Mouse (Mus musculus) frontal cortex, postnatal 25 days (tissue): ENCODE measurements at regions not wholly inside any gene's neighbourhood (a gene's known extent, or its start where the extent isn't known, plus 50 kb on each side); places are given as distances from the start of the nearest gene placed in this dataset.

Experiments
- DNase-seq, 2 experiments: peaks; one replicate each; pipeline ENCODE4 v3.0.0; 2022; ENCODE audit warnings: low spot score in 2 of 2

DNA sequence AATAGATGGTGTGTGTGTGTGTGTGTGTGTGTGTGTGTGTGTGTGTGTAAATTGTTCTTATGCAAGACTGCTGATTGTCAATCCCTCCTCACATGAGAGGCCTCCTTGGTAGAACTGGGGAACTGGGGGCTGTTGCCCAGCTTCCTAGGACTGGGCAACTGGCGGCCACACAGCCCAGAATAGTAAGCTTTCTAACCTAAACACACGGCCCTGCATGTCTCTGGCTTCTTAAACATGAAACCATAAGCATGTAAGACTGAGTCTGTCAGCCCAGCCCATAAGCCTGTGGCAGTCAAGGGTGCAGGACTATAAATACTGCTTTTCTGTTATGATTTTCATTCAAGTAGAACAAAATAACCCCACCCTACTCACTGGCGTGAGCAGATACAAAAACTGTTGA, 60.7 kb downstream of the Ifng start:
- DNase-seq: no peak

DNA sequence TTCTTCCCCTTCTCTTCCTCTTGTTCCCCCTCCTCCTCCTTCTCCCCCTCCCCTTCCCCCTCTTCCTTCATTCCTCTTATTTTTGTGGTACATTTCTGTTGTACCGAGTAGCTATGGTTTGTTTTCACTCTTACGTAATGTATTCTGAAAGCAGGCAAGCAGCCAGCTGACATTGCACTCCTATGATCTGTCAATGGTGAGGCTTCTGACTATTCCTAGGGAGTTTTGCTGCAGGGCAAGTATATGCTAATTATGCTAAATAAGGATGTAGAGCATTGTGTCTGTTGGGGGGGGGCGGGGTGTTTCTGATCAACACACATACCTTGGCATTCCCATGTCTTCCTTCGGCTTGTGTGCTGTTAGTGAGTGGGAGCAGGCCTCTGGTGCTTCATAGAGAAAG, 64.0 kb downstream of the Ifng start:
- no peak for DNase-seq

DNA sequence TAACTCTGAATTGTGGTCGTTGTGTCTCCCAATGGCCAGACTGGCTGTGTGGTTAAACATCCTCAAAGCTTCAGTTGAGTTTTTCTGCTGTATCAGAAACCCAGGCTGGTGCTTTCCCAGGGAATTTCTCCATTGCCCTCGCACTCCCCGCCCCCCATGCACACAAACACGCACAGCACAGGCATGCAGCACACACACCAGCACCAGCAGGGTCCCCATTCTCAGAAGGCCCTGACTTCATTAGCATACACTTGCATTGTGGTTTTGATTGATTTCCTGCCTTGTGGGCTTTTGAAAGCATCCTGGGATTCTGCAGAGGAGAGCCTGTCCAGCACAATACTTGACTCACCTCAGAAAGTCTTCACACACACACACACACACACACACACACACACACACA, 65.3 kb downstream of the Ifng start:
- no peak for DNase-seq

DNA sequence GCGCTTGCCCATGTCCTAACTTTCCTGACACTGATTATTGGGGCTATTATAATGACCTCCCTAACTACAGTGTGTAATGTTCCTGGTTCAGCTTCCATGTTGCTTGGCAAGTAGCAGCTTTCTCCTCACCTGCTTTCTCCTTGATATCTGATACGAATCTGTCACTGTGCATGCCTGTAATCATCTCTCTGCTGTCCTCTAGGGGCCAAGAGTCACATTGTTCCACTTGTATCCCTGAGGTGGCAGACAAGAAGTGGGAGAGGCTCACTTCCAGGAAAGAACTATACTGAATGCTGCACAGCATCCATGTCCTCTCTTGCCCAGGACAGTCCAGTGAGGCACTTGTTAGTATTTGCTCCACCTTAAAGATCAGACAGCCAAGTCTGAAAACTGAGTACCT, 66.8 kb downstream of the Ifng start:
- DNase-seq: peak in 1 of 2 experiments; percentile 5

DNA sequence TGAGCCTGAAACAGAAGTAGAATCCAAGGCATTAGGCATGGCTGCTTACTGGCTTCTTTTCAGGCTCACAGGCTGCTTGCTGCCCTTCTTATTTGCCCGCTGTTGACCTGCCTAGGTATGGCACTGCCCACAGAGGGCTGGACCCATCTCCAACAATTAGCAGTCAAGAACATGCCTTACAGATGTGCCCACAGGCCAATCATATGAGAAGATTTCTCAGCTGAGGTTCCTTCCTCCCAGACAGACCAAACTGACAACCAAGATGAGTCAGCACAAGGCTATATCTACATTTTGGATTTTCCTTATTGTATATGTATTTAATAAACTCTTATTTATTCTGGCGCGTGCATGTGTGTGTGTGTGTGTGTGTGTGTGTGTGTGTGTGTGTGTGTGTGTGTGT, 76.0 kb downstream of the Ifng start:
- no peak for DNase-seq

DNA sequence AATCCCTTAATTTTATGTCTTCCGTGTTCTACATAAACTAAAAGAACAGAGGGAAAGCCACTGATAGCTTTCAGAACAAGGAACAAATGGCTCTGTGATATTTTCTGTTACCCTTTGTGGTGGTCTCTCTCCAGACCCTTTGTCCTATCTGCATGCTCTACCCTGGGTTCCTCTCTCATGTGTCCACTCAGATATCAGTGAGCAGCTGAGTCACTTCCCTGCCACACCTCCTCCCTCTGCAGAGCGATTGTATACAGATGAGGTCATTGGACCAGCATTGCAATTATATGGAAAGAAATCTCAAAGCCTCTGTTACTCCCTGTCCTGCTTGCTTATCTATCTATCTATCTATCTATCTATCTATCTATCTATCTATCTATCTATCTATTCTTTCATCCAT, 77.1 kb downstream of the Ifng start:
- no peak for DNase-seq

DNA sequence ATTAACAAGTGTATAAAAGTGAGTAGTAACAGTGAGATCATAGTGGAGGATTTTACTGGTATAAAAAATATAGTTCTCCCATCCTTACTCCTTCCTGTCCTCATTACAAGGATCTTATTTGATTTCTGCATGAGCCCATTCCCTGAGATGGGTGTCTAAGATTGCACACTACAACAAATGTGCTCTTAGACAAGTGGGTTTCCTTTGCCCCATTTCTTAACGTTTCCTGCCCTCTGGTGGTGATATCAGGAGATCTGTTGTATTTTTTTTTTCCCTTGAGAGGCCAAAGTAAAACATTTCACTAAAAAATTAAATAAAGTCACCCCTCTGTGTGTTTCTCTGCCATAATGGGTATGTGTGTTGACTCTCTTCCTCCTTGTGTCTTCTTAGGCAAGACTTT, 105.1 kb downstream of the Ifng start:
- DNase-seq: no peak

DNA sequence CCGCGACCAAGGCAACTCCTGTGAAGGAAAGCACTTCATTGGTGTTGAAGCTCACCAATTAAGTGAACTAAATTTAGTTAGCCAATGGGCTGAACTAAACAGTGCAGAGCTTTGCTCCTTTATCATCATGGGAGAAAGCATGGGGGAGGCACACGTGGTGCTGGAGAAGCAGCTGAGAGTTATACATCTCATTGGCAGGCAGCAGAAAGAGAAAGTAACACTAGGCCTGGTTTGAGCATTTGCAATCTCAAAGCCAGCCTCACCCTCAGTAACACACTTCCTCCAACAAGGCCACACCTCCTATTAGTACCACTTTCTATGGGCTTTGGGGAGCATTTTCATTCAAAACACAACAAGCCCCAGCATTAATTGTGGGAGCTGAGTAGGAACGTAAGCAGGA, 109.4 kb downstream of the Ifng start:
- no peak for DNase-seq

DNA sequence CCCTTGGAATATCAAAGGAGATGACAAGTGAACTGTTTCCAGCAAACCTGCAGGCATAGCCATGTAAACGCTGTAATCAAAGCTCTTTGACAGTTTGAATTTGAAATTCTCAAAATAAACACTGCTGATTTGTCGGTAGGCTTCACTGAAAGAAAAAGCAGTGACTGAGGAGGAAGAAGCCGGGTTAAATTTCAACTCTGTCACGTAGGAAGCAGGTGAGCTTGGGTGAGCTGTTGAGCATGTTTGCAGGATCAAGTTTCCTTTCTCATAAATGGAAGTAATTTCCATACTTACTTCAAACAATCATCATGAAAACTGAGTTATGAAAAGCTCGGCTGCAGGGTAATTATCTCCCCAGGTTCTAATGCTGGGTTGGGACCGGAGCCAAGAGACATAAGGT, 118.0 kb downstream of the Ifng start:
- no peak for DNase-seq

DNA sequence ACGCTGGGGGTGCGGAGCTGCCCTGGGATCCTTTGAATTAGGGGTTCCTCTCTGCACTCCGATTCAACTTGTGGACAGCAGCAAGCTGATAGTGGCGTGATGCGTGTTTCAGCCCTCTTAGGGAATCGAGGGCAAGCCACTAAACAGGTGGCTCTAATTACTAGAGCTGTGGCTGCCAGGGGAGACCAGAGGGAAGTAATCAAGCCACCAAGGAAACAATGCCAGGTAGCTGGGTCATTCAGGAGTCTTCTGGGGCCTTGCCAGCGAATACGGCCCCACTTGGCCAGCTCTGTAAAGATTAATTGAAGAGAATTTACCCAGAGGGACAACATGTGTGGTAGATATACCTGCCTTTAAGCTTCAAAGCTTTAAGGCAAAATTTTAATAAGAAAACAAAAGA, 123.2 kb downstream of the Ifng start:
- no peak for DNase-seq

DNA sequence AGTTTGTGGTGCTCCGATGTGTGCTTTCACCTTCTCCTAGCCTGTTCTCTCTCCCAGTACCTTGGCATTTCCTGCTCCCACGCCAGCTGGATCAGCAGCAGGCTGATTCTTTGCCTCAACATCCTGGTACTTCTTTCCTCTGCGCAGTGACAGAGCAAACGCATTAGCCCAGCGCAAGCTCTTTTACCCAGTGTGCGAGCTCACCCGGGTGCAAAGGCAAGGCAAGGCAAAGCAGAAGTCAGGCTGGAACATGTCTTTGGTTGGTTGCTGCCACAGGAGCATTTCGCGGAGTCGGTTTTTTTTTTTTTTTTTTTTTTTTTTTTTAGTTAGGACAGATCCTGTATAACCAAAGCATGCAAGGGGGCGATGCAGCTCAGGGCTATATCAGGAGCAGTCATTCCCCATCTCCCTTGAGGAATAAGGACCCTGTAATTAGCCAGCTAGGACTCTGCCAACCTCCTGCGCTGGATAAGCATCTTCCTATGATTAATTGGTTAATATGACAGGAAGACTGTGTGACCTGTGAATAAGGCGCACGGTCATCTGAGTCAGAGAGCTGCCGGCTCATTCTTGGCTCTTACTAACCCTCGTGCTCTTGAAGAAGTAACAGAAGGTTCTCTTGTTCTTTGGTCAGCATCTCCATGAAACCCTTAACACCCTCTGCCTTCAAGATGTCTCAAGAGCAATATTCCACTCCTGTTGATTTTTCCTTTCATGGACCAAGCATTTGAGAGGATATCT, 123.9 kb downstream of the Ifng start:
- no peak for DNase-seq

DNA sequence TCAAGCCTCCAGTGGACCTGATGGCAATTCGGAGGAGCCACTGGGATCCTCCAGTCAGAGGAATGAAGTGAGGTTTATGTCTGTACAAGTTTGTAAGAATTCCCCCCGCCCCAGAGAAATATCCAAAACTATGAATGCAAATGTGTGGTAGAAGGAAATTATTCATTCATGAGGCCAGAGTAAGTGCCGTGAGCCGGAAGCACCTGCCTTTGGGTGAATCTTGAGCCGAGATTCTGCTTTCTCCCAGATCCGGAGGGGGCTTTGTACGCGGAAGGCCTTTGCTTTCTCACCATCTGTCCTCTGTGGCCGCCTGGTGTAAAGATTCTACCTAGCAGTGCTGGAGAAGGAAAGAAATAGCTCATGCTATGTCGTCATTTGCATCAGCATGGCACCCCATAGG, 127.8 kb downstream of the Ifng start:
- no peak for DNase-seq

DNA sequence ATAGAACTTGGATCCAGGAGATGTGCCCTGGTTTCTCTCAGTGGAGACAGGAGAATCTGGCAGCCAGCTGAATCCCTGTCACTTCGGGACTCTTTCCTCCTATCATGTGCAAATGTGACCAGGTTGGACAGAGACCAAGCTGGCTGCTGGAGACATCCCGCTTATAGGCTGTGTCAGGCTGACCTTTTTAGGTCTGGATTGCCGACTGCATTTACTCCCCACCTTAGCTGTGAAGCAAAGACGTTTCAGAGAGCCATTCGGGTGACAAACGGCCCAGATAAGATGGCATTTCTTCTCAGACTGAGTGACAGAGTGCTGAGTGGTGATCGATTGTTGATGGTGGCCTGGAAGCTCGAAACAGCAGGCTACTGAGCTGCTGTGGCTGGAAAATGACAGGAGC, 128.6 kb downstream of the Ifng start:
- no peak for DNase-seq

DNA sequence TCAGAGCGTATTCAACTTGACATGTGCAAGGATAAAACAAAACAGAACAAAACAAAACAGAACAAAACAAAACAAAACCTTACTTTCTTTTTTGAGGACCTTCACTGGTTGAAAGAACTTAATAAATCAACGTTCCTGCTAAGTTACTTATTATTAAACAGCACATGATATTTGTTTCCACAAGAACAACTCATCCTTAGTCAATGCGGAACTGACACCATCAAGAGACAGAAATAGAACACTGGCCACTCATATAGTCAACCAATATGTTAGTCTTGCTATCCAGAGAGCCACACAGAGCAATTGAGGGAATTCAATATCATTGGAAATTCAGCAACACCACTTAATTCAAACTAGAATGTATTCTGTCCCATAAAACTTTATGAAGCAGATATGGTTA, 132.4 kb downstream of the Ifng start:
- no peak for DNase-seq

DNA sequence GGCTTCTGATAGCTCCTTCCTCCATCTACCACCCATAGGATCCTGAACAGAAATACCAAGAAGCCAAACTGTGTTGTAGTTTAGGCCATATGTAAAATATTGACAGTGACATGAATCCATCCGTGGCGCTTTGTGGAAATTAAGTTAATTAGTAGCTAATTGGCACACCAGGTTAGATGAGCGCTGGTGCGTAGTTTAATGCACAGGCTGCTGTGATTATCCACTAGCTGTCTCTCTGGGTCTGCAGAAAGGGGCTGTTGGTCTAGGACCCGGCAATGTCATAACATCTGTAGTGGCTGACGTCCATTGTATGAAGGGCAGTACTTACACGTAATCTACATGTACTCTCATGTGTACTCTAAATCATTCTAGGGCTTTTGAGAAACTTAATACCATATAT, 134.7 kb downstream of the Ifng start:
- no peak for DNase-seq

DNA sequence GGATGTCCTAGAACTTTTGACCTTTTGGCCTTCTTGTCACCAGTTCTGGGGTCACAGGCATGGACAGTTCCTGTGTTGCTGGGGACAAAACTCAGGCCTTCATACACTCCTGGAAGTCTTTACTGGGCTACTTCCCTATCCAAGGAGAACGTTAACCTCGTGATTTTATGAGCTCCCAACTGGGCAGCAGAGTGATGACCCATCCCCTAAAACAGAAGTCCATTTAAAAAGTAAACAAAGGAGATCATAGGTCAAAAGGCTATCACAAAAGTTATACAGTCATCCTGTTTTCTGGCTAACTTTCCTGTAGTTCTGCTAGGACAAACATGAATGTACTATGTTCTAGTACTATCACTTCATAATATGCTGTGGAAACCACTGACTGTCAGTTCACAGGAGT, 140.5 kb downstream of the Ifng start:
- no peak for DNase-seq

DNA sequence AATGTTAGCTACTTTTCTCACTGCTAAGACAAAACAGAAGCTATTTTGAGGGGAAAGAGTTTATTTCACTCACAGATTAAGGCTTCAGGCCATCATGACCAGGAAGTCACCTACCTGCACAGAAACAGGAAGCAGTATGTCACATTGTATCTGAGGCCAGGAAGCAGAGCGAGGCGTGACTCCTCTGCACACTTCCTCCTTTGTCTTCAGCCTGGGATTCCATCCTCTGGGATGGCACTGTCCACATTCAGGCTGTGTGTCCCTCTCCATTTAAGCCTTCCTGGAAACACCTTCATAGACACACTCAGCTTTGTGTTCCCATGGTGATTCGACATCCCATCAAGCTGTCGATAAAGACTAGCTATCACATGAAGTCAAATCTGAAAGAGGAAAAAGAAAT, 145.0 kb downstream of the Ifng start:
- no peak for DNase-seq

DNA sequence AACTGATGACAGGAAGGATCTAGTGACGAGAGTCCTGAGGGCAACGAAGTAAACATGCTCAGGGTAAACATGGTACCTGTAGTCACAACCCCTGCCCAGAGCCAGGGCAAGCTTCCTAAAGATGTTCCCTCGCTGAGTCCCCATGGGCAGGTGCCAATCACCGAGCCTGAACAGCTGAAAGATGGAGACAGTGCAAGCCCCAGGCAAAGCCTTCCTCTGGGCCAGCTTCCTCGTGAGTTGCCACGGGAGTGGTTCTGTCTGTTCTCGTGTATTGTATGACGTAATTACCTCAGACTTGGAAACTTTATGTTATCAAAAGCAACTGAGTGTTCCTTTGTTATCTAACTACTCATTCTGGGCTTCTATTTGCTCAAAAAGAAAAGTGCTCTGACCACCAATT, 147.4 kb downstream of the Ifng start:
- DNase-seq: no peak

DNA sequence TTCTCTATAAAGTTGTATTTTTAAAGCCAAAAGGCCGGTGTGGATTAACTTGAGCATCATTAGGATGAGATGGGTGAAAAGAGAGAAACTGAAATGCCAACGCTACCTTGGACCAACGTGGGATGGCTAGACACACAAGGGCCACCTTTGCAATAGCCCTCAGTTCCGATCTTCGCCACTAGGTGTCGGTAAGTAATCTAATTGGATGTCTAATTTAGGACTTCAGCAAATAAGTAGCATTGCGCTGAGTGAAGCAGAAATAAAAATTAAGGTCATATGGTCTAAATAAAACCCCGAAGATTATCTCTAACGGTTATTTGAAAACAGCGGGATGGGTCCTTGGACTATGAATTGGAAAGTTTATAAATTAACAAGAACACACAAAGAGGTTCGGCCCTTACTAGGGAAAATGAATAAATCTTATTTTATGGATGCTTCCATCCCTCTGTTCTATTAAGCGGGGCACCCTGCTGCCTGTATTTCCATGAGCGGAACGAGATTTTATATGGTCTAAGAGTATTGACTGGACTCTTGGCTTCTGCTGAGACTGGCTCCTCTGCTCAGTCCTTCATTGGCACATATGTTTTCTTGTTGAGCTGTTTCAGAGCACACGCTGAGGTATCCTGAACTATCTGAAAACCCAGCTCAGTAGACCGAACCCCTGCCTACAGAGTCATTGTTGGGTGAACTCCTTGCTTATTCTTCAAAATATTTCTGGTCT, 152.0 kb downstream of the Ifng start:
- DNase-seq: peak; percentile 85 to 86

DNA sequence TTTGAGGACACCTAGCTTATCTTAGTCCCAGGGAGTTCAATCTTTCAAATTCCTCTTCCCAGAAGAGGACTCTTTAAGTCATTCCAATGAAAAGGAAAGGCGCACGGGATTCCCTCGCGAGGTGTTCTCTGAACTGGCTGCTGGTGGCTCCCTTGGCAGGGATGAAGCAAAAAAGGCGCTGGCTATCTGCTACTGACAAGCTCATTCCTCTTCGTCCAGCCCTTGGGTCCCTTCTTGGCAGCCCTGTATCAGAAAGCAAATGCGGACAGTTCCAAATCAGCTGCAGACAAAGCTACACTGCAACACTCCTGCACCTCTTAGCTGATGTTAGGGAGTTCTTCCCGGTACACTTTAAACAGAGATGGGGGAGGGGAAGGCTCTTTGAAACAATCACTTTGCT, 155.4 kb downstream of the Ifng start:
- no peak for DNase-seq

DNA sequence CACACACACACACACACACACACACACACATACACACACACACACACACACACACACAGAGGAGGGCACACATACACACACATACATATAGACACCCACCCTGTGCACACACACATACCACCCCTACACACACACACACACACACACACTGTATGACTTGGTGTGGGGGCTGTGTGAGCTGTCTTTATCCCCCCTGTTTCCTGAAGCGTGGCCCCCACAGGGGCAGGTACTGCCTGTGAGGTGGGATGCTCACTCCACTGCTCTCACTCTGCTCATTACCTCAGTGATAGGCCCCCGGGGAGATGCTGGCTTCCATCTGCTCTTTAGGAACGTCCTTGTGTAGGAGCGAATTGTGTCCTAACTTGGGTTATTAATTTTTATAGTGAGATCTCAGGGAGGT, 157.7 kb downstream of the Ifng start:
- no peak for DNase-seq

DNA sequence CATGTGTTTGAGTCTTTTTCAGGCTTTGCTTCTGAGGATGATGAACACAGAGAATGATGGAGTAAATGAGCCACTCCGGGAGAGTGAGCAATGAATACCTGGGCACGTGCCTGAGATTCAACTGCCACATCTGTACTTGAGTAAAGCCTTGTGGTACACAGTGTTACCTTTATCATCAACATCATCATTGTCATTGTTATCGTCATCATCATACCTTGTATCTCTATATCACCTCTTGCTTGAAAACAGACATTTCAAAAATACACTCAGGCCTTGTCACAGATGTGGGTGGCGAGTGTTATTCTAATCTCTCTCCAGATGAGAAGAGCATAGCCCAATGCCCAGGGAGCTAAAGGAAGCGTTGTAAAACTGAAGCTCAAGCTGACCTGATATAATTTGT, 158.4 kb downstream of the Ifng start:
- DNase-seq: no peak

DNA sequence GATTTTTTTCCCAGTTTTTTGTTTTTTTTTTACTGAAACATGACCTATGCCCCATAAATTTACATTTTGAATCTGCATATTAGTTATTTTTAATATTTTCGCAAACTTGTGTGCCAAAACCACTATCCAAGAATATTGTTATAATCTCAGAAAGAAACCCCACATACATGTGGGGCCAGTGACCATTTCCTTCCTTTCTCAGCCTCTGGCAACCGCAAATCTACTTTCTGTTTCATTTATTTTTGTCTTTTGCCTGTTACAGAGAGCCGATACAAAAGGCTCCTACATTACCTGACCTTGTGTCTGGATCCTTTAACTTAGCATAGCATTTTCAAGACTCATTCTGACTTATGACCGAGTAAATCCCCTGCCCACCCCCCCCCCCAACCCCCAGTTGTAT, 158.8 kb downstream of the Ifng start:
- DNase-seq: no peak

DNA sequence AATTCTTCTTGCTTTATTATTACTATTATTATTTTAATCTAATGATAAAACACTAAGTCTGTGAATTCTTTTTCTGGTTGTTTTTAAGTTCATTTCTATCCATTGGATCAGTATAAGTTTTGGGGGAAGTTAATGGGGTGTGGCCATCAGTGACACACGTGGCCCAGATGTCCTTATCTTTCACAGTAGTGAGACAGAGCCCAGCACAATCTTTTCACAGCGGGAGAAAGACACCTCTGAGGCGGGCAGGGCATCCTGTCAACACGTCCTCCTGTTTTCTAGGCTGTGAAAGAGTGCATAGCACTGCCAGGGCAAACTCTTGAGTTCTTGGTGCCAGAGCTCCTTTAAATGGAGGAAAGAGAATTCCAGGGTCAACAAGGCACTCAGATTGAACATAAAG, 162.1 kb downstream of the Ifng start:
- DNase-seq: no peak
